Mouse (Mus musculus) kidney, embryonic 15.5 days (tissue): ENCODE data around the gene Olfr1484. TPM values are rescaled to one million over a fixed set of nuclear protein-coding genes. Genes with fewer than 3 reads are reported as not detected.
"Not testable (repeated sequence)": the region's sequence is repeated elsewhere in the genome, so short reads cannot be mapped to it uniquely, and the experiment has no call there.

Experiments used
- ATAC-seq: fragments of 200-750 bp; cut with Nextera tagmentation; replicated peaks from 2 replicates; pipeline ENCODE4 v1.8.0; 2017; ENCODE audit warnings: moderate TSS enrichment; ENCODE audit not compliant: low FRiP score
- H3K27ac ChIP-seq: fragments of 300-500 bp; sonication (generic); 2 replicates; pipeline ENCODE4 v1.5.1; 2015; ENCODE audit warnings: mild to moderate bottlenecking, inconsistent platforms
- H3K27me3 ChIP-seq: fragments of 300-500 bp; sonication (generic); 2 replicates; pipeline ENCODE4 v1.6.1; 2015; ENCODE audit warnings: inconsistent platforms
- H3K36me3 ChIP-seq: fragments of 300-500 bp; sonication (generic); 2 replicates; pipeline ENCODE4 v1.6.1; 2015; ENCODE audit warnings: inconsistent platforms
- H3K4me1 ChIP-seq: fragments of 300-500 bp; sonication (generic); 2 replicates; pipeline ENCODE4 v1.6.1; 2015; ENCODE audit warnings: inconsistent platforms
- H3K4me2 ChIP-seq: fragments of 300-500 bp; sonication (generic); 2 replicates; pipeline ENCODE4 v1.6.1; 2015; ENCODE audit warnings: moderate library complexity, mild to moderate bottlenecking, inconsistent platforms
- H3K4me3 ChIP-seq: fragments of 300-500 bp; sonication (generic); replicated peaks from 2 replicates; pipeline ENCODE4 v1.5.1; 2015; ENCODE audit warnings: mild to moderate bottlenecking, inconsistent platforms
- H3K9ac ChIP-seq: fragments of 300-500 bp; sonication (generic); 2 replicates; pipeline ENCODE4 v1.6.1; 2015; ENCODE audit warnings: mild to moderate bottlenecking, inconsistent platforms
- H3K9me3 ChIP-seq: fragments of 300-500 bp; sonication (generic); replicated peaks from 2 replicates; pipeline ENCODE4 v1.6.1; 2016; ENCODE audit warnings: inconsistent platforms
- WGBS: fragments of 180-500 bp; shearing (Covaris S2); methylation state at CpG from one replicate; pipeline ENCODE4 v1.1.7; 2015; ENCODE audit warnings: mixed read lengths; 5-methylcytosine and 5-hydroxymethylcytosine counted together
- microRNA-seq: library from miRNA; unstranded; fragments of <30 nt; microRNA quantifications from one replicate; pipeline ENCODE4, GENCODE M21; 2016
- polyA plus RNA-seq: library from polyadenylated mRNA; unstranded; fragments of >200 nt; fragmentation: Nextera tagmentation; extraction: Ambion mirVana; gene quantifications from 2 replicates; pipeline ENCODE4 v1.2.1, GENCODE M21; 2015

Olfr1484 gene
- not detected in 2 replicates for polyA plus RNA-seq

DNA sequence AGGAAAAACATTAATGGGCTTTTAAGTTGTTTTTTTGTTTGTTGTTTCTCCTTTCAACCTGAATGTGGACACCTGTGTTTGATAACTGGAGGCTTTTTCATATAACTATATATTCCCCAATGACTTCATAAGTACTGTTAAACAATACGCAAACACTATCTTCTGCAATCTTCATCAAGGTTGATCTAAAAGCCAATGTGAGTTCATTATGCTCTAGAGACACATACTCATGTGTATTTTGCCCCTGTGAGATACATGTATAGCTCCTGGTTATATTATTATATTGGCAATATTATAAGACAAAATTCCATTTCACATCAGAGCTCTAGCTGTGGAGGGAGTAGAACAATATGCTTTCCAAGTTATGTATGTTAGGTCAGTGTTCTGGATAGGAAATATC, at the start of gene Olfr1484:
Olfr1484 (plus strand) TSS at position 301 of the 400 bp plus-strand sequence.
- H3K4me3 ChIP-seq: no peak within 1 kb of the TSS
- no peaks in the 10 kb centered on the region for H3K27me3 ChIP-seq
- no peaks in the 10 kb centered on the region for H3K4me1 ChIP-seq
- 86% methylated on average over 1 of the region's 1 CpGs for WGBS
- no peak within 1 kb of the TSS for H3K27ac ChIP-seq
- H3K9me3 ChIP-seq: peaks cover 3% of the 10 kb centered on the region; the same call in 1 of the 2 replicates
- no peak within 1 kb of the TSS for H3K4me2 ChIP-seq
- no peak for ATAC-seq
- no peaks in the 10 kb centered on the region for H3K36me3 ChIP-seq
- no peak within 1 kb of the TSS for H3K9ac ChIP-seq

DNA sequence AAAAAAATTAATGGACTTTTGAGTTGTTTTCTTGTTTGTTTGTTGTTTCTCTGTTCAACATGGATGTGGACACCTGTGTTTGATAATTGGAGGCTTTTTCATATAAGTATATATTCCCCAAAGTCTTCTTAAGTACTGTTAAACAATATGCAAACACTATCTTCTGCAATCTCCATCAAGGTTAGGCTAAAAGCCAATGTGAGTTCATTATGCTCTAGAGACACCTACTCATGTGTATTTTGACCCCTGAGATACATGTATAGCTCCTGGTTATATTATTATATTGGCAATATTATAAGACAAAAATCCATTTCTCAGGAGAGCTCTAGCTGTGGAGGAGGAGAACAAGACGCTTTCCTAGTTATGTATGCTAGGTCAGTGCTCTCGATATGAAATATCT, 33.8 kb downstream of the Olfr1484 start, which contains the start of gene Olfr1487:
Olfr1487 (plus strand) TSS at position 301 of the 400 bp plus-strand sequence.
- ATAC-seq, H3K36me3 ChIP-seq, H3K27me3 ChIP-seq, H3K4me3 ChIP-seq, H3K4me2 ChIP-seq, H3K4me1 ChIP-seq, H3K27ac ChIP-seq, H3K9ac ChIP-seq, H3K9me3 ChIP-seq: not testable (repeated sequence)
- WGBS: 80% methylated on average over 2 of the region's 2 CpGs

DNA sequence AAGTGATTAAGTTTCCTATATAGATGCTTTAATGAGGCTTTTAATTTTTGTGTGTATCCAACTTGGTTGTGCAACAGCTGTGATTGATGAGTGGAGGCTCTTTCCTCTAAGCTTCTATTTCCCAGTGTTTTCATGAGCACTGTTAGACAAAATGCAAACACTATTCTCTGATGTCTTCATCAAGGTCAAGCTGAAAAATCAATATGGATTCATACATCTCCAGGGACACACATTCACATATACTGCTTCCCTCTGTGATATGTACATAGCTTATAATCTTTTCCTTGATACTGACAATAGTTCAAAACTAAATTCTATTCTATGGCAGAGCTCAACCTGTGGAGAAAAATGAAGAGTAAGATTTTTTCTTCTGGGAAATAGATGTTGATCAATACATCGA, 48.0 kb downstream of the Olfr1484 start, which contains the start of gene Olfr1489:
Olfr1489 (plus strand) TSS at position 301 of the 400 bp plus-strand sequence.
- no peaks in the 10 kb centered on the region for H3K36me3 ChIP-seq
- no peaks in the 10 kb centered on the region for H3K27me3 ChIP-seq
- WGBS: 87% methylated on average over 1 of the region's 1 CpGs
- no peaks in the 10 kb centered on the region for H3K4me1 ChIP-seq
- no peak within 1 kb of the TSS for H3K4me3 ChIP-seq
- no peak within 1 kb of the TSS for H3K27ac ChIP-seq
- no peak for ATAC-seq
- H3K9ac ChIP-seq: no peak within 1 kb of the TSS
- H3K9me3 ChIP-seq: no peaks in the 10 kb centered on the region
- no peak within 1 kb of the TSS for H3K4me2 ChIP-seq

Small RNA genes within 50 kb of the gene (microRNA-seq; reads per million reads assigned to microRNA genes)
- gene Gm22323: not detected
- gene Gm23931: not detected

Other genes with a start within 250 kb of the Olfr1484 start
- not detected in 2 replicates for gene Olfr1466, start 244.6 kb upstream of the Olfr1484 start, polyA plus RNA-seq
- not detected in 2 replicates for gene Olfr1467, start 221.3 kb upstream of the Olfr1484 start, polyA plus RNA-seq
- not detected in 2 replicates for gene Olfr1469, start 175.7 kb upstream of the Olfr1484 start, polyA plus RNA-seq
- not detected in 2 replicates for gene Olfr1471, start 140.1 kb upstream of the Olfr1484 start, polyA plus RNA-seq
- gene Olfr1472, start 127.4 kb upstream of the Olfr1484 start, polyA plus RNA-seq: not detected in 2 replicates
- not detected in 2 replicates for gene Olfr1474, start 113.9 kb upstream of the Olfr1484 start, polyA plus RNA-seq
- not detected in 2 replicates for gene Olfr1475, start 103.3 kb upstream of the Olfr1484 start, polyA plus RNA-seq
- not detected in 2 replicates for gene Olfr1477, start 83.0 kb upstream of the Olfr1484 start, polyA plus RNA-seq
- gene Olfr1480, start 55.6 kb upstream of the Olfr1484 start, polyA plus RNA-seq: not detected in 2 replicates
- not detected in 2 replicates for gene Olfr1487, start 33.9 kb downstream of the Olfr1484 start, polyA plus RNA-seq
- gene Olfr1489, start 48.1 kb downstream of the Olfr1484 start, polyA plus RNA-seq: not detected in 2 replicates
- not detected in 2 replicates for gene Olfr1490, start 67.6 kb downstream of the Olfr1484 start, polyA plus RNA-seq
- gene Olfr1491, start 113.8 kb downstream of the Olfr1484 start, polyA plus RNA-seq: not detected in 2 replicates
- gene Olfr1493-ps1, start 139.8 kb downstream of the Olfr1484 start, polyA plus RNA-seq: not detected in 2 replicates
- gene Olfr1494, start 156.2 kb downstream of the Olfr1484 start, polyA plus RNA-seq: not detected in 2 replicates
- not detected in 2 replicates for gene Olfr1495, start 181.1 kb downstream of the Olfr1484 start, polyA plus RNA-seq
- not detected in 2 replicates for gene Olfr1496, start 194.4 kb downstream of the Olfr1484 start, polyA plus RNA-seq
- not detected in 2 replicates for gene Olfr1497, start 214.7 kb downstream of the Olfr1484 start, polyA plus RNA-seq
- gene Olfr1499, start 235.9 kb downstream of the Olfr1484 start, polyA plus RNA-seq: not detected in 2 replicates
- gene Olfr1500, start 247.0 kb downstream of the Olfr1484 start, polyA plus RNA-seq: not detected in 2 replicates